In the genomic region with DNA sequence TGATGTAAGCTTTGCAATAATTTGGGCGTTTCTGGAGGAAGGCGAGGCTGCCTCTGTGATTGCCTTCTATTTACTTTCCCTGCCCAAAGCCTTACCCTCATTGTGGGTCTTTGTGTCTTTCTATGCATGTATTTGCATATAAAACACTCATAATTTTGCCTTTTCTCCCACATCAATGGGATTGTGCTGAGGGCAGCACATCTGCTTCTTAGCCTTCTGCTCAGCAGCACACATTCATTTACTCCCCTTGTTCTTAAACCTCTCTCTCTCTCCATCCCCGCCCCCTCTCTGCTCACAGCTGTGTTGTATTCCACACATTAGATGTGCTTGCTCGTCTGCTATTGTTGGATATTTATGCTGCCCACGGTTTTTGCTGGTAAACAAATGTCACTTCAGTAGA, we compare ENCODE assay signal across 14 mouse cellular contexts. TPM values are rescaled to one million over a fixed set of nuclear protein-coding genes. Genes with fewer than 3 reads are reported as not detected.
DNase-seq lines count a peak whose midpoint lies in the region; ATAC-seq and TF ChIP-seq lines count a peak whose summit lies in the region.
"Had no signal": no experiment of that assay in that cellular context is flagged by ENCODE, and none has a peak within 500 bp of the region (broad histone marks: within the 10 kb centered on the region; RNA-seq: fewer than 3 reads in every experiment).

No protein-coding gene starts in this region.

- TF ChIP-seq POLR2A in thymus, adult 2 months (IDR thresholded peaks at IDR 0.05; ENCODE audit: control insufficient read depth, extremely low read depth, insufficient read depth, low read length, poor library complexity): no peak

- H3K4me2 ChIP-seq in hindbrain, embryonic 16.5 days (ENCODE audit: low read length): no peak overlapping the region
- peak overlapping the region; percentile 50; the same call in 1 of the 2 replicates for H3K4me2 ChIP-seq in limb, embryonic 15.5 days

- H3K27ac ChIP-seq in hindbrain, embryonic 10.5 days: peak overlapping the region; percentile 76
- no peak overlapping the region for H3K27ac ChIP-seq in hindbrain, embryonic 16.5 days (ENCODE audit: low read depth, low read length)
- H3K27ac ChIP-seq in forebrain, embryonic 10.5 days: peak overlapping the region; percentile 42; the same call in 1 of the 2 replicates
- H3K27ac ChIP-seq in limb, embryonic 15.5 days: no peak overlapping the region
- H3K27ac ChIP-seq in thymus, adult 2 months (ENCODE audit: control insufficient read depth, insufficient read depth, low read length): no peak overlapping the region

- no peak overlapping the region for H3K9ac ChIP-seq in hindbrain, embryonic 16.5 days (ENCODE audit: low read depth, low read length)
- no peak overlapping the region for H3K9ac ChIP-seq in limb, embryonic 15.5 days

- no peaks in the 10 kb centered on the region for H3K9me3 ChIP-seq in hindbrain, embryonic 10.5 days
- H3K9me3 ChIP-seq in hindbrain, embryonic 16.5 days (ENCODE audit: control insufficient read depth, low read length): no peaks in the 10 kb centered on the region
- H3K9me3 ChIP-seq in forebrain, embryonic 10.5 days: no peaks in the 10 kb centered on the region
- no peaks in the 10 kb centered on the region for H3K9me3 ChIP-seq in limb, embryonic 15.5 days

- H3K4me3 ChIP-seq in hindbrain, embryonic 10.5 days: no peak overlapping the region
- H3K4me3 ChIP-seq in hindbrain, embryonic 16.5 days (ENCODE audit: low read length): no peak overlapping the region
- no peak overlapping the region for H3K4me3 ChIP-seq in forebrain, embryonic 10.5 days
- H3K4me3 ChIP-seq in limb, embryonic 15.5 days: no peak overlapping the region
- H3K4me3 ChIP-seq in thymus, adult 2 months (ENCODE audit: control insufficient read depth, insufficient read depth, low read length): no peak overlapping the region

- no peak for DNase-seq in hindbrain, embryonic 10.5 days (ENCODE audit: low spot score)
- peak; percentile 44 for DNase-seq in brain, adult 2 months (ENCODE audit: low read depth, low spot score)
- DNase-seq in forebrain, embryonic 10.5 days (ENCODE audit: extremely low spot score, low spot score): no peak
- no peak for DNase-seq in thymus, adult 2 months
- DNase-seq in adrenal gland, postnatal 25 days: no peak
- DNase-seq: cerebellum, adult 11-12 months; thymus, postnatal 4 days had no signal

- no peak for ATAC-seq in hindbrain, embryonic 16.5 days
- ATAC-seq in limb, embryonic 15.5 days (ENCODE audit: insufficient number of reproducible peaks, low FRiP score, low TSS enrichment, low read depth): no peak
- ATAC-seq in erythroid progenitor cell, adult 5-6 weeks (replicated peaks; ENCODE audit: low FRiP score, poor library complexity, severe bottlenecking): no peak
- ATAC-seq: activated CD4-positive, CD25-positive, alpha-beta regulatory T cell, adult 4 months; lung, postnatal 0 days had no signal

- no peaks in the 10 kb centered on the region for H3K27me3 ChIP-seq in hindbrain, embryonic 10.5 days (ENCODE audit: insufficient read depth, poor library complexity, severe bottlenecking)
- H3K27me3 ChIP-seq in hindbrain, embryonic 16.5 days (replicated peaks; ENCODE audit: control insufficient read depth, insufficient read depth, low read length): no peaks in the 10 kb centered on the region
- no peaks in the 10 kb centered on the region for H3K27me3 ChIP-seq in forebrain, embryonic 10.5 days (ENCODE audit: poor library complexity, severe bottlenecking)
- H3K27me3 ChIP-seq in limb, embryonic 15.5 days: no peaks in the 10 kb centered on the region
- no peaks in the 10 kb centered on the region; the same call in 1 of the 2 replicates for H3K27me3 ChIP-seq in thymus, adult 2 months (ENCODE audit: control insufficient read depth, insufficient read depth, low read length)

- H3K4me1 ChIP-seq in hindbrain, embryonic 10.5 days (replicated peaks): peaks cover 92% of the 10 kb centered on the region
- H3K4me1 ChIP-seq in hindbrain, embryonic 16.5 days (ENCODE audit: control insufficient read depth, insufficient read depth, low read depth, low read length): peaks cover 31% of the 10 kb centered on the region
- H3K4me1 ChIP-seq in forebrain, embryonic 10.5 days: peaks cover 79% of the 10 kb centered on the region
- H3K4me1 ChIP-seq in limb, embryonic 15.5 days: peaks cover 59% of the 10 kb centered on the region
- 0 out of 2 replicates have a peak, but pooled peaks cover under 1% of the 10 kb centered on the region for H3K4me1 ChIP-seq in thymus, adult 2 months (replicated peaks; ENCODE audit: control insufficient read depth, insufficient read depth, low read length)

- 69% methylated on average over 5 of the region's 5 CpGs for WGBS in hindbrain, embryonic 10.5 days
- WGBS in hindbrain, embryonic 16.5 days: 43% methylated on average over 5 of the region's 5 CpGs
- 76% methylated on average over 5 of the region's 5 CpGs for WGBS in forebrain, embryonic 10.5 days
- WGBS in limb, embryonic 15.5 days: 70% methylated on average over 5 of the region's 5 CpGs
- WGBS in thymus, adult 2 months: 88% methylated on average over 5 of the region's 5 CpGs

- peaks cover 47% of the 10 kb centered on the region for H3K36me3 ChIP-seq in hindbrain, embryonic 10.5 days
- no peaks in the 10 kb centered on the region for H3K36me3 ChIP-seq in hindbrain, embryonic 16.5 days (ENCODE audit: control insufficient read depth, insufficient read depth, low read length)
- H3K36me3 ChIP-seq in forebrain, embryonic 10.5 days (replicated peaks): peaks cover 56% of the 10 kb centered on the region
- peaks cover 11% of the 10 kb centered on the region for H3K36me3 ChIP-seq in limb, embryonic 15.5 days
- no peaks in the 10 kb centered on the region for H3K36me3 ChIP-seq in thymus, adult 2 months (ENCODE audit: control insufficient read depth, insufficient read depth, low read length)

- no peak for TF ChIP-seq CTCF in thymus, adult 2 months (IDR thresholded peaks at IDR 0.05; ENCODE audit: borderline replicate concordance, control insufficient read depth, extremely low read depth, insufficient read depth, low read length, poor library complexity)

RNA-seq across cellular contexts. Expression of gene Ackr3, which starts 5.3 kb away (rescaled TPM):
- 19.2 and 22.3 TPM in 2 replicates for polyA plus RNA-seq in hindbrain, embryonic 10.5 days (2016; fragmentation: Nextera tagmentation; extraction: Ambion mirVana)
- 10.8 and 11.5 TPM in 2 replicates for polyA plus RNA-seq in hindbrain, embryonic 16.5 days (2015; fragmentation: Nextera tagmentation; extraction: Ambion mirVana)
- 19.3 and 21.5 TPM in 2 replicates for polyA plus RNA-seq in forebrain, embryonic 10.5 days (2016; fragmentation: Nextera tagmentation; extraction: Ambion mirVana)
- 34.6 and 38.1 TPM in 2 replicates for polyA plus RNA-seq in limb, embryonic 15.5 days (2015; fragmentation: Nextera tagmentation; extraction: Ambion mirVana)
- polyA plus RNA-seq in thymus, adult 2 months (2012; rRNA removed): 17.1 and 24.7 TPM in 2 replicates
- 1.1 TPM in 1 of 2 replicates, not detected in the other for total RNA-seq in erythroid progenitor cell, adult 5-6 weeks (2015; ENCODE audit: low replicate concordance)
- total RNA-seq in erythroid progenitor cell, adult 5-6 weeks (2017; ENCODE audit: low replicate concordance): not detected in 2 replicates
- 71.5 and 101 TPM in 2 replicates for total RNA-seq in adrenal gland, postnatal 25 days (2021)
- polyA plus RNA-seq: erythroblast, embryonic 14.5 days had no signal

RNA-seq across cellular contexts. Expression of gene Iqca, which starts 55.9 kb away (rescaled TPM):
- 0.25 and 1.4 TPM in 2 replicates for polyA plus RNA-seq in hindbrain, embryonic 10.5 days (2016; fragmentation: Nextera tagmentation; extraction: Ambion mirVana)
- polyA plus RNA-seq in hindbrain, embryonic 16.5 days (2015; fragmentation: Nextera tagmentation; extraction: Ambion mirVana): 0.98 and 1.3 TPM in 2 replicates
- 0.10 and 0.27 TPM in 2 replicates for polyA plus RNA-seq in forebrain, embryonic 10.5 days (2016; fragmentation: Nextera tagmentation; extraction: Ambion mirVana)
- 0.19 TPM in 1 of 2 replicates, not detected in the other for polyA plus RNA-seq in limb, embryonic 15.5 days (2015; fragmentation: Nextera tagmentation; extraction: Ambion mirVana)
- 0.14 TPM in 1 of 2 replicates, not detected in the other for polyA plus RNA-seq in thymus, adult 2 months (2012; rRNA removed)
- total RNA-seq in erythroid progenitor cell, adult 5-6 weeks (2015; ENCODE audit: low replicate concordance): not detected in 2 replicates
- not detected in 2 replicates for total RNA-seq in erythroid progenitor cell, adult 5-6 weeks (2017; ENCODE audit: low replicate concordance)
- total RNA-seq in adrenal gland, postnatal 25 days (2021): not detected in 2 replicates
- total RNA-seq: hematopoietic stem cell, adult 5-6 weeks had no signal
- polyA plus RNA-seq: activated CD4-positive, CD25-positive, alpha-beta regulatory T cell, adult 4 months; erythroblast, embryonic 14.5 days had no signal

Comparison
In these comparisons a context has a peak if more than half of its experiments do, and no peak if none do; other contexts are left out.
1. H3K27ac ChIP-seq: peak in hindbrain, embryonic 10.5 days (single experiment) and forebrain, embryonic 10.5 days (single experiment); none in hindbrain, embryonic 16.5 days (single experiment), limb, embryonic 15.5 days (single experiment) and thymus, adult 2 months (single experiment).